Mouse (Mus musculus): ENCODE measurements around the gene Dpp9. TPM values are rescaled to one million over a fixed set of nuclear protein-coding genes. Genes with fewer than 3 reads are reported as not detected.
A peak's percentile ranks its signal among the peaks of the same experiment; 100 is the strongest.

Dpp9 gene
- total and polyA plus RNA-seq, 3 experiments, result 38.6 to 41.4 (median 40.4) TPM

DNA sequence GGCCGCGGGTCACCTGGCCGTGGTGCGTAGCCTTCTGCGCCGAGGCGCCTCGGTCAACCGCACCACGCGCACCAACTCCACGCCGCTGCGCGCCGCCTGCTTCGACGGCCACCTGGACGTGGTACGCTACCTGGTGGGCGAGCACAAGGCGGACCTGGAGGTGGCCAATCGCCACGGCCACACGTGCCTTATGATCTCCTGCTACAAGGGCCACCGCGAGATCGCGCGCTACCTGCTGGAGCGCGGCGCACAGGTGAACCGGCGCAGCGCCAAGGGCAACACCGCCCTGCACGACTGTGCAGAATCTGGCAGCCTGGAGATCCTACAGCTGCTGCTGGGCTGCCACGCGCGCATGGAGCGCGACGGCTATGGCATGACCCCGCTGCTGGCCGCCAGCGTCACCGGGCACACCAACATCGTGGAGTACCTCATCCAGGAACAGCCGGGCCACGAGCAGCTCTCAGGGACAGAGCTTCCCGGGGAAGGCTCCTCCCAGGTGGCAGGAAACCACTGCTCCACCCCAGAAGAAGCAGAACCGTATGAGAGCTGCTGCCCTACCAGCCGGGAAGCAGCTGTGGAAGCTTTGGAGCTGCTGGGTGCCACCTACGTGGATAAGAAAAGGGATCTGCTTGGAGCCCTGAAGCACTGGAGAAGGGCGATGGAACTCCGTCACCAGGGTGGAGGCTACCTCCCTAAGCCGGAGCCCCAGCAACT lies 38.6 kb upstream of the Dpp9 start:
- Histone ChIP-seq H3K79me2 (replicated peaks; ENCODE audit: control insufficient read depth, insufficient read depth, low read length) (peaks cover 4% of the 10 kb centered on the region), H3K36me3 (ENCODE audit: control insufficient read depth, insufficient read depth, low read length) (peaks cover 8% of the 10 kb centered on the region), H3K4me1 (ENCODE audit: control insufficient read depth, insufficient read depth, low read length) (peaks cover 13% of the 10 kb centered on the region), H3K27ac (peak overlapping the region; percentile 98), H3K4me3 (peak overlapping the region; percentile 80), H3K9ac (ENCODE audit: low read depth, low read length) (peak overlapping the region; percentile 90), H3K27me3 (ENCODE audit: control insufficient read depth, insufficient read depth, low read length) (no peaks in the 10 kb centered on the region)
- intact Hi-C loops (cut with DNase I), result loop anchor here (10.0 kb wide), 1 partner anchor 303 kb away; the partner anchor contains the start of genes Ebi3 and Yju2
- 4% methylated on average over 58 of the region's 58 CpGs for WGBS
- DNase-seq, result peak in 1 of 2 experiments; percentile 59
- TF ChIP-seq EP300 (IDR thresholded peaks at IDR 0.05; ENCODE audit: insufficient read depth, low read depth, low read length), result no peak
- no peak for TF ChIP-seq POLR2A (IDR thresholded peaks at IDR 0.05; ENCODE audit: insufficient read depth, low read depth, low read length)
- no peak for TF ChIP-seq CTCF (IDR thresholded peaks at IDR 0.05)

DNA sequence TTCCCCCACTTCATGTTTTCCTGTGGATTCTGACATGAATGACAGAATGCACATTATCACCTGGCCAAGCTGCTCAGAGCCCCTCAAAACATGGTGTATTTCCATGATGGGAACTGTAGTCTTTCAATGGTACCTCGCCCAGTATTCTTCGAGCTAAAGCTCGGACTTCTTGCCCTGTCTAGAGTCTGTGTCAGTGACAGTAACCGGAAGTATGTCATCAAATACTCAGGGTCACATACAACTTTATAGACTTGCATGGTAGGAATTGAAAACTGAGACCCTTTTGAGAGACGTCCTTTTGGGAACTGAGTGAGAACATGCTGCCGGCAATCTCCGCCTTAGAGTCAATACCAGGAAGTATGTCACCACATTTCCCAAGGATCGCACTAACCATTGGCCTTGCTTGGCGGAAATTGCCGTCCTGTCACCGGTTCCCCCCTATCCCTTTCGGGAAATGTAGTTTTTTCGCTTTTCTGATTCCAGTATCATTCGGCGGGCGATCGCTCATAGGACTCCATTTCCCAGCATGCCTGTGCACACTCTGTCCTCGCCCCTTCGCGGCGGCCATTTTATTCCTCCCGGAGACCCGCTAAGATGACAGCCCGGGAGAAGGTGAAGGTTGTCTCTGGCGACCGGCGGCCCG lies 37.7 kb upstream of the Dpp9 start, which contains the start of gene Fem1a:
TSS of gene Fem1a (plus strand) at position 572 of the 643 bp plus-strand sequence.
- Histone ChIP-seq H3K4me3 (peak within 1 kb of the TSS; percentile 80), H3K27me3 (ENCODE audit: control insufficient read depth, insufficient read depth, low read length) (no peaks in the 10 kb centered on the region), H3K27ac (peak within 1 kb of the TSS; percentile 98), H3K9ac (ENCODE audit: low read depth, low read length) (peak within 1 kb of the TSS; percentile 90), H3K36me3 (ENCODE audit: control insufficient read depth, insufficient read depth, low read length) (peaks cover 8% of the 10 kb centered on the region), H3K4me1 (ENCODE audit: control insufficient read depth, insufficient read depth, low read length) (peaks cover 10% of the 10 kb centered on the region), H3K79me2 (replicated peaks; ENCODE audit: control insufficient read depth, insufficient read depth, low read length) (peaks cover 4% of the 10 kb centered on the region)
- TF ChIP-seq POLR2A (IDR thresholded peaks at IDR 0.05; ENCODE audit: insufficient read depth, low read depth, low read length), result peak; percentile 80
- peak; percentile 86 for TF ChIP-seq EP300 (IDR thresholded peaks at IDR 0.05; ENCODE audit: insufficient read depth, low read depth, low read length)
- TF ChIP-seq CTCF (IDR thresholded peaks at IDR 0.05), result no peak
- WGBS, result under 1% methylated on average over 28 of the region's 28 CpGs
- peak; percentile 89 to 96 for DNase-seq
- intact Hi-C loops (cut with DNase I), result loop anchor here (10.0 kb wide), 1 partner anchor 302 kb away; the partner anchor contains the start of genes Ebi3 and Yju2

DNA sequence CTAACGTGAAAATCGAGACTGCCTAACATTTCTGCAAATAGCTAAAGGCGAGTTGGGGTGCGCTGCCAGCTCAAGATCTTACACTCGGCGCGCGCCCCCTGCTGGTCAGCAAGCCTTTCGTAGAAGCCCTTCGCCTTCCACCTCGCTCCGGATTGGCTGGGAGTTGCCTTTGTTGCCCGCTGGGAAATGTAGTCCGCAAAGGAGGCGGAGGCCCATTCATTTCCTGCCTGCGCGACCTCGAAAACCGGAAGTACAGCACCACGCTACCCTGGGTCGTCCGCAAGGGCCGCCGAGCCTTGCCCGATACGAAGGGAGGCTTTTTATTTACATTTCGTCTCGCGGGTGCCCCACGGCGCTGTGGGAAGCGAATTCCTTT lies 37.1 kb upstream of the Dpp9 start:
- no peaks in the 10 kb centered on the region for H3K27me3 ChIP-seq (ENCODE audit: control insufficient read depth, insufficient read depth, low read length)
- WGBS, result under 1% methylated on average over 32 of the region's 32 CpGs
- peaks cover 4% of the 10 kb centered on the region for H3K79me2 ChIP-seq (replicated peaks; ENCODE audit: control insufficient read depth, insufficient read depth, low read length)
- H3K36me3 ChIP-seq (ENCODE audit: control insufficient read depth, insufficient read depth, low read length), result peaks cover 8% of the 10 kb centered on the region
- peak overlapping the region; percentile 42 for H3K9ac ChIP-seq (ENCODE audit: low read depth, low read length)
- DNase-seq, result peak; percentile 97 to 98
- peaks cover 10% of the 10 kb centered on the region for H3K4me1 ChIP-seq (ENCODE audit: control insufficient read depth, insufficient read depth, low read length)
- TF ChIP-seq POLR2A (IDR thresholded peaks at IDR 0.05; ENCODE audit: insufficient read depth, low read depth, low read length), result no peak; the same call in 1 of the 2 replicates
- peak; percentile 85; the same call in 1 of the 2 replicates for TF ChIP-seq EP300 (IDR thresholded peaks at IDR 0.05; ENCODE audit: insufficient read depth, low read depth, low read length)
- TF ChIP-seq CTCF (IDR thresholded peaks at IDR 0.05), result peak; percentile 87
- H3K27ac ChIP-seq, result peak overlapping the region; percentile 98
- intact Hi-C loops (cut with DNase I), result loop anchor here (1.0 to 10.0 kb wide), 4 partner anchors 37 to 301 kb away; partner anchors contain the start of genes Dpp9, Ebi3 and Yju2
- peak overlapping the region; percentile 71 for H3K4me3 ChIP-seq

DNA sequence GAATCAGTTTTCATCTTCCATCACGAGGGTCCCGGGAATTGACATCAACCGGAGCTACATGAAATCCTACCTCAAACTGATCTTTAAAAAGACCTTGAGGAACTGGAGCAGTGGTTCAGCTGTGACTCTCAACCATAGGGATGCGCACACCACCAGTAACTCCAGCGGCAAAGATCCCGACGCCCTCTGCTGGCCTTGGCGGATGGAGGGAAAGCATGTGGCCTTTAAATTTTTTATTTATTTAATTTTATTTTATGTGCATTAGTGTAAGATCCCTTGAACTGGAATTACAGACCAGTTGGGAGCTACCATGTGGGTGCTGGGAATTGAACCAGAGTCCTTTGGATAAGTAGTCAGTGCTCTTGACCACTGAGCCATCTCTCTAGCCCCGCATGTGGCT lies 36.7 kb upstream of the Dpp9 start:
- peaks cover 8% of the 10 kb centered on the region for H3K36me3 ChIP-seq (ENCODE audit: control insufficient read depth, insufficient read depth, low read length)
- peak in 1 of 2 experiments; percentile 53 for DNase-seq
- 19% methylated on average over 9 of the region's 9 CpGs for WGBS
- TF ChIP-seq EP300 (IDR thresholded peaks at IDR 0.05; ENCODE audit: insufficient read depth, low read depth, low read length) (no peak), CTCF (IDR thresholded peaks at IDR 0.05) (no peak), POLR2A (IDR thresholded peaks at IDR 0.05; ENCODE audit: insufficient read depth, low read depth, low read length) (no peak)
- peak overlapping the region; percentile 49 for H3K27ac ChIP-seq
- intact Hi-C loops (cut with DNase I), result loop anchor here (1.0 to 10.0 kb wide), 4 partner anchors 37 to 301 kb away; partner anchors contain the start of genes Dpp9, Ebi3 and Yju2
- H3K79me2 ChIP-seq (replicated peaks; ENCODE audit: control insufficient read depth, insufficient read depth, low read length), result peaks cover 4% of the 10 kb centered on the region
- no peak overlapping the region for H3K9ac ChIP-seq (ENCODE audit: low read depth, low read length)
- peaks cover 10% of the 10 kb centered on the region for H3K4me1 ChIP-seq (ENCODE audit: control insufficient read depth, insufficient read depth, low read length)
- H3K27me3 ChIP-seq (ENCODE audit: control insufficient read depth, insufficient read depth, low read length), result no peaks in the 10 kb centered on the region
- 0 out of 2 replicates have a peak overlapping the region, but pooled peaks have one; percentile 11 for H3K4me3 ChIP-seq

DNA sequence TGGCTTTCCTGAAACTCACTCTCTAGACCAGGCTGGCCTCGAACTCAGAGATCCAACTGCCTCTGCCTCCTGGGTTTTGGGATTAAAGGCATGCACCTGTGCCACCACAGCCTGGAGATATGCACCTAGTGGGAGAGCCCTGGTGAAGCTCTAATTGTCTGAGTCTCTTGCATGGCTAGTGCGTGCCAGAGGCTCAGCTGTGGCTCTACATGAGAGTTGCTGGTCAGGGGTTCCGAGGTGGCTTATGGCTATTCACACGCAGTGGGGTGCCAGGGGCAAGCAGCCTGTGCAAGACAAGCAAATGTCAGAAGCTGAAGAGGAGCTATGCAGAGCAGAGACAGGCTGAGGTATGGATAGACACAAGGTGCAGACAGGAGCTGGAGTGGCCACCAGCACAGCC lies 36.0 kb upstream of the Dpp9 start:
- 84% methylated on average over 4 of the region's 4 CpGs for WGBS
- Histone ChIP-seq H3K27ac (no peak overlapping the region), H3K4me3 (no peak overlapping the region), H3K27me3 (ENCODE audit: control insufficient read depth, insufficient read depth, low read length) (no peaks in the 10 kb centered on the region), H3K79me2 (replicated peaks; ENCODE audit: control insufficient read depth, insufficient read depth, low read length) (peaks cover 2% of the 10 kb centered on the region), H3K9ac (ENCODE audit: low read depth, low read length) (no peak overlapping the region), H3K4me1 (ENCODE audit: control insufficient read depth, insufficient read depth, low read length) (peaks cover 4% of the 10 kb centered on the region), H3K36me3 (ENCODE audit: control insufficient read depth, insufficient read depth, low read length) (peaks cover 4% of the 10 kb centered on the region)
- TF ChIP-seq EP300 (IDR thresholded peaks at IDR 0.05; ENCODE audit: insufficient read depth, low read depth, low read length) (no peak), CTCF (IDR thresholded peaks at IDR 0.05) (no peak), POLR2A (IDR thresholded peaks at IDR 0.05; ENCODE audit: insufficient read depth, low read depth, low read length) (no peak)
- intact Hi-C loops (cut with DNase I), result loop anchor here (1.0 to 10.0 kb wide), 4 partner anchors 36 to 300 kb away; partner anchors contain the start of genes Dpp9, Ebi3 and Yju2
- DNase-seq, result no peak

Data from heart, adult 2 months (tissue).